Mouse (Mus musculus): ENCODE results near the gene Gm28035. TPM values are rescaled to one million over a fixed set of nuclear protein-coding genes. Genes with fewer than 3 reads are reported as not detected.

Gene Gm28035
- total and polyA plus RNA-seq, 3 experiments: 0.27 to 0.64 (median 0.36) TPM

DNA sequence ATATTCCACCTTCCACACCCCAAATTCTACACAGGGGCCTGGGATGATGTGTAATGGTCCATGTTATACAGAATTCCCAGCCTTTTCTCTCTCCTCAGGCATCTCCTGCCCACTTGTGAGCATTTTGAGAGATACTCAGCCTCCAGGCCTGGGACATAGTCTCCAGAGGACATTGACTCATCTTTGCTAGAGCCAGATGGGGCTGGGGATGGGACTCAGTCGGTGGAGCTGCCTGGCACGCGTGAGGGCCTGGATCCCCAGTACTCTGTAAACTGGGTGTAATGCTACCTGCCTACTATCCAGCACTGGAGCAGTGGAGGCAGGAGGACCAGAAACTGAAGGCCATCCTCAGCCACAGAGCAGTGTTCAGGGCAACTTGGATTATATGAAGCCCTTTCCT lies 8.8 kb downstream of the Gm28035 start:
- dilution Hi-C loops (cut with MboI; ENCODE audit: extremely low pct_ligation_motif_present, extremely low pct_unique_long_range_greater_than_20kb, low sequenced_read_pairs): no loop called here
- no peak overlapping the region for H3K9ac ChIP-seq (ENCODE audit: insufficient read depth, low read depth)

DNA sequence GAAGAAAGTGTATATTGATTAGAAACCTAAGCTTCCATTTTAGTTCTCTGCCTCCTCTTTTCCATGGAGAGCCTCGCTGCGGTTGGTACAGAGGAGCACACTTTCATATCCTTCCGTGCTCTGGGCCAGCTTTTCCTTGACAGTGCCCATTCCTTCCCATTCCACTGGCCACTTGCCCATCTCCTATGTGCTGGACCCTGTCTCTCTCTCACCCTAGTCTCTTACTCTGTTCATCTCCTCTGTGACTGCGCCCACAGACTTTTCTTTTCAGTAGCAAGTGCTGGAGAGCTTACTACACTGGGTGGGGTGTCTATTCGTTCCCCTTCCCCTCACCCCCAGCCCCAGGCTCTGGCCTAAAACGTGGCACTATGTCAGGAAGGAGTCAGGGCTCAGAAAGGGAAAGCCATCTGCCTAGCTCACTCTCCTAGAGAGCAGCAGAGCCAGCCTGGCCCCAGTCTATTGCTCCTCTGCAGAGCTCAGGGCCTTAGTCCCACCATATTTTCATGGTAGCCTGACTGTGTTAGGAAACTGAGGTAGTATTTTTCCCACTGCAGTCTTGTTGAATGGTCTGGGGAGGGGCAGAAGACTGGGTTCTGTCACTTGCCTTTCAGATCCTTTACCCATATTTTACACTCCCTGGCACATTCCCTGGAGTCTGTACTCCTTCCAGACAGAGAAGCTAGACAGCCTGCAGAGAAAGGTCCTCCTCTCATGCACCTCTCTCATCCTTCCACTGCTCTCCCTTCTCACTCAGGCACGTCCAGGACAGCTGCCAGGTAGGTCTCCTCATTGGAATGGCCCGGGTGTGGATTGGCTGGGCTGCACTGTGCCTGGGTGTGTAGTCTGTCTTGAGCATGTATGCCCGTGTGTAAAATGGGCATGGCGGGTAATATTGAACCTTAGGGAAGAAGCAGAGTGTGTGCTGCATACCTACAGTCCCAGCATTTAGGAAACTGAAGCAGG lies 10.1 kb downstream of the Gm28035 start:
- in situ Hi-C loops (cut with MboI; ENCODE audit: low pct_ligation_motif_present, low pct_unique_long_range_greater_than_20kb, low sequenced_read_pairs): no loop called here
- Histone ChIP-seq H3K27ac (ENCODE audit: insufficient read depth, low read depth) (no peak overlapping the region), H3K36me3 (replicated peaks in 1 of 2; ENCODE audit: control insufficient read depth in 1 of 2, insufficient read depth in 1 of 2, low read length in 1 of 2) (peaks cover 7 to 52% of the 10 kb centered on the region in 2 experiments), H3K4me1 (ENCODE audit: control insufficient read depth in 1 of 2, insufficient read depth in 2 of 2) (peaks cover 22 to 47% of the 10 kb centered on the region in 2 experiments), H3K4me3 (replicated peaks in 1 of 3; ENCODE audit: low read depth in 2 of 3, low read length in 2 of 3, poor library complexity in 1 of 3) (no peak overlapping the region), H3K9me3 (replicated peaks; ENCODE audit: low read length) (no peaks in the 10 kb centered on the region), H3K27me3 (replicated peaks) (no peaks in the 10 kb centered on the region), H3K9ac (ENCODE audit: insufficient read depth, low read depth) (no peak overlapping the region), H3K4me2 (ENCODE audit: insufficient read depth, low read depth, poor library complexity, severe bottlenecking) (no peak overlapping the region), H3K79me2 (replicated peaks; ENCODE audit: control insufficient read depth, extremely low read depth, insufficient read depth, poor library complexity, severe bottlenecking) (no peaks in the 10 kb centered on the region)
- dilution Hi-C loops (cut with MboI; ENCODE audit: extremely low pct_ligation_motif_present, extremely low pct_unique_long_range_greater_than_20kb, low sequenced_read_pairs): no loop called here
- DNase-seq (ENCODE audit: extremely low read depth): no peak
- no peak for TF ChIP-seq JUN (IDR thresholded peaks at IDR 0.05; ENCODE audit: insufficient read depth, low read depth, low read length)
- TF ChIP-seq GABPA (IDR thresholded peaks at IDR 0.05; ENCODE audit: insufficient replicate concordance, low read depth, low read length): no peak
- no peak for TF ChIP-seq USF1 (IDR thresholded peaks at IDR 0.05; ENCODE audit: low read depth, low read length)
- TF ChIP-seq CHD1 (IDR thresholded peaks at IDR 0.05; ENCODE audit: low read depth, low read length): no peak

More for the DNA sequence above, 8.8 kb downstream of the Gm28035 start:
- no peak for TF ChIP-seq CTCF (conservative IDR thresholded peaks at IDR 0.05 in 1 of 2, IDR thresholded peaks at IDR 0.05 in 1 of 2; ENCODE audit: low read depth in 2 of 2, low read length in 2 of 2)
- no peak for TF ChIP-seq ZMIZ1 (IDR thresholded peaks at IDR 0.05; ENCODE audit: low read depth, low read length)
- TF ChIP-seq ZKSCAN1 (IDR thresholded peaks at IDR 0.05; ENCODE audit: borderline replicate concordance, low read depth, low read length): no peak
- no peak for TF ChIP-seq TBP (conservative IDR thresholded peaks at IDR 0.05; ENCODE audit: low read depth, low read length)
- TF ChIP-seq GABPA (IDR thresholded peaks at IDR 0.05; ENCODE audit: insufficient replicate concordance, low read depth, low read length): no peak
- no peak for TF ChIP-seq MAFK (IDR thresholded peaks at IDR 0.05; ENCODE audit: insufficient replicate concordance, low read length)
- no peak for TF ChIP-seq ELF1 (IDR thresholded peaks at IDR 0.05; ENCODE audit: low read depth, low read length)
- no peak for TF ChIP-seq CHD1 (IDR thresholded peaks at IDR 0.05; ENCODE audit: low read depth, low read length)
- no peak for TF ChIP-seq PAX5 (IDR thresholded peaks at IDR 0.05; ENCODE audit: low read length)
- TF ChIP-seq NELFE (IDR thresholded peaks at IDR 0.05; ENCODE audit: low read depth, low read length): no peak
- TF ChIP-seq RCOR1 (conservative IDR thresholded peaks at IDR 0.05; ENCODE audit: low read depth, low read length): no peak
- TF ChIP-seq HCFC1 (IDR thresholded peaks at IDR 0.05; ENCODE audit: low read depth, low read length): no peak
- TF ChIP-seq SMC3 (IDR thresholded peaks at IDR 0.05; ENCODE audit: low read depth, low read length): no peak
- no peak for TF ChIP-seq BHLHE40 (IDR thresholded peaks at IDR 0.05; ENCODE audit: low read depth, low read length)
- no peak for TF ChIP-seq RAD21 (IDR thresholded peaks at IDR 0.05; ENCODE audit: low read depth, low read length)
- no peak for TF ChIP-seq IRF4 (IDR thresholded peaks at IDR 0.05; ENCODE audit: low read depth, low read length)
- TF ChIP-seq POLR2AphosphoS2 (IDR thresholded peaks at IDR 0.05; ENCODE audit: low read depth, low read length): no peak
- TF ChIP-seq MYC (IDR thresholded peaks at IDR 0.05; ENCODE audit: low read depth, low read length): no peak
- TF ChIP-seq ETS1 (conservative IDR thresholded peaks at IDR 0.05; ENCODE audit: low read depth, low read length): no peak
- TF ChIP-seq MXI1 (IDR thresholded peaks at IDR 0.05; ENCODE audit: low read depth, low read length): no peak
- Histone ChIP-seq H3K9me3 (replicated peaks; ENCODE audit: low read length) (no peaks in the 10 kb centered on the region), H3K36me3 (replicated peaks in 1 of 2; ENCODE audit: control insufficient read depth in 1 of 2, insufficient read depth in 1 of 2, low read length in 1 of 2) (peaks cover 5 to 53% of the 10 kb centered on the region in 2 experiments), H3K4me1 (ENCODE audit: control insufficient read depth in 1 of 2, insufficient read depth in 2 of 2) (peaks cover 22 to 51% of the 10 kb centered on the region in 2 experiments), H3K79me2 (replicated peaks; ENCODE audit: control insufficient read depth, extremely low read depth, insufficient read depth, poor library complexity, severe bottlenecking) (no peaks in the 10 kb centered on the region), H3K27ac (ENCODE audit: insufficient read depth, low read depth) (no peak overlapping the region), H3K4me2 (ENCODE audit: insufficient read depth, low read depth, poor library complexity, severe bottlenecking) (no peak overlapping the region), H3K27me3 (replicated peaks) (no peaks in the 10 kb centered on the region), H3K4me3 (replicated peaks in 1 of 3; ENCODE audit: low read depth in 2 of 3, low read length in 2 of 3, poor library complexity in 1 of 3) (no peak overlapping the region)
- in situ Hi-C loops (cut with MboI; ENCODE audit: low pct_ligation_motif_present, low pct_unique_long_range_greater_than_20kb, low sequenced_read_pairs): loop anchor here (10.0 kb wide), 1 partner anchor 64 kb away; no protein-coding TSS in a partner anchor
- DNase-seq (ENCODE audit: extremely low read depth): no peak
